8 mouse cellular contexts compared by ENCODE assay signal in genomic region chr8:126928755-126929505, GRCm38 (mm10). TPM values are rescaled to one million over a fixed set of nuclear protein-coding genes. Genes with fewer than 3 reads are reported as not detected.
DNase-seq lines count a peak whose midpoint lies in the region; ATAC-seq lines count a peak whose summit lies in the region.

No protein-coding gene starts in this region.

- no peaks in the 10 kb centered on the region for H3K4me1 ChIP-seq in embryonic facial prominence, embryonic 12.5 days
- 0 out of 2 replicates have a peak, but pooled peaks cover 2% of the 10 kb centered on the region for H3K4me1 ChIP-seq in embryonic facial prominence, embryonic 10.5 days
- H3K4me1 ChIP-seq in lung, embryonic 16.5 days (replicated peaks; ENCODE audit: control insufficient read depth, insufficient read depth, low read length): peaks cover 7% of the 10 kb centered on the region; the same call in 1 of the 2 replicates
- 0 out of 2 replicates have a peak, but pooled peaks cover 2% of the 10 kb centered on the region for H3K4me1 ChIP-seq in kidney, embryonic 15.5 days

- no peak overlapping the region for H3K4me3 ChIP-seq in embryonic facial prominence, embryonic 12.5 days
- H3K4me3 ChIP-seq in embryonic facial prominence, embryonic 10.5 days: no peak overlapping the region
- H3K4me3 ChIP-seq in lung, embryonic 16.5 days (ENCODE audit: low read length): no peak overlapping the region
- H3K4me3 ChIP-seq in kidney, embryonic 15.5 days (replicated peaks): no peak overlapping the region

- no peak for DNase-seq in embryonic facial prominence, embryonic 10.5 days (ENCODE audit: low spot score)
- DNase-seq in lung, postnatal 10 days: no peak
- peak; percentile 57 to 61 for DNase-seq in cerebellum, postnatal 14 days
- DNase-seq in right cerebral cortex, postnatal 10 days (ENCODE audit: low spot score in 2 of 2): no peak
- no peak for DNase-seq in retina, postnatal 1 day

- no peak overlapping the region for H3K9ac ChIP-seq in embryonic facial prominence, embryonic 12.5 days
- no peak overlapping the region for H3K9ac ChIP-seq in lung, embryonic 16.5 days (ENCODE audit: low read length)
- H3K9ac ChIP-seq in kidney, embryonic 15.5 days: no peak overlapping the region

- WGBS in embryonic facial prominence, embryonic 12.5 days: 88% methylated on average over 10 of the region's 10 CpGs
- 86% methylated on average over 10 of the region's 10 CpGs for WGBS in embryonic facial prominence, embryonic 10.5 days
- WGBS in lung, embryonic 16.5 days: 87% methylated on average over 10 of the region's 10 CpGs
- WGBS in kidney, embryonic 15.5 days: 83% methylated on average over 10 of the region's 10 CpGs

- H3K36me3 ChIP-seq in embryonic facial prominence, embryonic 12.5 days: peaks cover 37% of the 10 kb centered on the region
- peaks cover 83% of the 10 kb centered on the region for H3K36me3 ChIP-seq in embryonic facial prominence, embryonic 10.5 days (replicated peaks)
- H3K36me3 ChIP-seq in lung, embryonic 16.5 days (ENCODE audit: control insufficient read depth, insufficient read depth, low read length): peaks cover 14% of the 10 kb centered on the region
- H3K36me3 ChIP-seq in kidney, embryonic 15.5 days: peaks cover 66% of the 10 kb centered on the region

- no peaks in the 10 kb centered on the region for H3K9me3 ChIP-seq in embryonic facial prominence, embryonic 12.5 days
- H3K9me3 ChIP-seq in embryonic facial prominence, embryonic 10.5 days: no peaks in the 10 kb centered on the region
- no peaks in the 10 kb centered on the region for H3K9me3 ChIP-seq in lung, embryonic 16.5 days (ENCODE audit: control insufficient read depth, low read length)
- no peaks in the 10 kb centered on the region for H3K9me3 ChIP-seq in kidney, embryonic 15.5 days (replicated peaks)

- peak; percentile 49; the same call in 1 of the 2 replicates for ATAC-seq in embryonic facial prominence, embryonic 12.5 days (ENCODE audit: insufficient number of reproducible peaks, insufficient read depth, low FRiP score, low TSS enrichment)
- 0 out of 2 replicates have a peak, but pooled peaks have one; percentile 21 for ATAC-seq in lung, embryonic 16.5 days (ENCODE audit: low read depth)
- 0 out of 2 replicates have a peak, but pooled peaks have one; percentile 38 for ATAC-seq in kidney, embryonic 15.5 days (replicated peaks; ENCODE audit: low FRiP score)

- H3K4me2 ChIP-seq in embryonic facial prominence, embryonic 12.5 days (replicated peaks): no peak overlapping the region
- no peak overlapping the region for H3K4me2 ChIP-seq in lung, embryonic 16.5 days (ENCODE audit: low read depth, low read length)
- no peak overlapping the region for H3K4me2 ChIP-seq in kidney, embryonic 15.5 days

- no peaks in the 10 kb centered on the region for H3K27me3 ChIP-seq in embryonic facial prominence, embryonic 12.5 days
- H3K27me3 ChIP-seq in embryonic facial prominence, embryonic 10.5 days (replicated peaks; ENCODE audit: low read depth, poor library complexity, severe bottlenecking): no peaks in the 10 kb centered on the region
- no peaks in the 10 kb centered on the region for H3K27me3 ChIP-seq in lung, embryonic 16.5 days (ENCODE audit: control insufficient read depth, insufficient read depth, low read depth, low read length)
- no peaks in the 10 kb centered on the region for H3K27me3 ChIP-seq in kidney, embryonic 15.5 days

- H3K27ac ChIP-seq in embryonic facial prominence, embryonic 12.5 days: no peak overlapping the region
- H3K27ac ChIP-seq in embryonic facial prominence, embryonic 10.5 days (replicated peaks): no peak overlapping the region
- no peak overlapping the region for H3K27ac ChIP-seq in lung, embryonic 16.5 days (ENCODE audit: low read length)
- H3K27ac ChIP-seq in kidney, embryonic 15.5 days: peak overlapping the region; percentile 41

RNA-seq across cellular contexts. Expression of gene Tomm20, which starts 16.7 kb away (rescaled TPM):
- polyA plus RNA-seq in embryonic facial prominence, embryonic 12.5 days (2016; fragmentation: Nextera tagmentation; extraction: Ambion mirVana): 191 and 200 TPM in 2 replicates
- 285 and 304 TPM in 2 replicates for polyA plus RNA-seq in embryonic facial prominence, embryonic 10.5 days (2016; fragmentation: Nextera tagmentation; extraction: Ambion mirVana)
- polyA plus RNA-seq in lung, embryonic 16.5 days (2015; fragmentation: Nextera tagmentation; extraction: Ambion mirVana): 188 and 206 TPM in 2 replicates
- polyA plus RNA-seq in kidney, embryonic 15.5 days (2015; fragmentation: Nextera tagmentation; extraction: Ambion mirVana): 244 and 246 TPM in 2 replicates

RNA-seq across cellular contexts. Expression of gene Rbm34, which starts 41.9 kb away (rescaled TPM):
- 31.3 and 35.4 TPM in 2 replicates for polyA plus RNA-seq in embryonic facial prominence, embryonic 12.5 days (2016; fragmentation: Nextera tagmentation; extraction: Ambion mirVana)
- polyA plus RNA-seq in embryonic facial prominence, embryonic 10.5 days (2016; fragmentation: Nextera tagmentation; extraction: Ambion mirVana): 24.9 and 26.9 TPM in 2 replicates
- 16.7 and 17.1 TPM in 2 replicates for polyA plus RNA-seq in lung, embryonic 16.5 days (2015; fragmentation: Nextera tagmentation; extraction: Ambion mirVana)
- 23.5 and 26.0 TPM in 2 replicates for polyA plus RNA-seq in kidney, embryonic 15.5 days (2015; fragmentation: Nextera tagmentation; extraction: Ambion mirVana)

Comparison
In these comparisons a context has a peak if more than half of its experiments do, and no peak if none do; other contexts are left out.
1. DNase-seq: peak in cerebellum, postnatal 14 days (2 of 2); none in embryonic facial prominence, embryonic 10.5 days (single experiment), lung, postnatal 10 days (single experiment), right cerebral cortex, postnatal 10 days (0 of 2) and retina, postnatal 1 day (single experiment).
2. Peak in every context shown above with its lines, with median percentiles within 50 percentile points of each other: ATAC-seq.